In the genomic region with DNA sequence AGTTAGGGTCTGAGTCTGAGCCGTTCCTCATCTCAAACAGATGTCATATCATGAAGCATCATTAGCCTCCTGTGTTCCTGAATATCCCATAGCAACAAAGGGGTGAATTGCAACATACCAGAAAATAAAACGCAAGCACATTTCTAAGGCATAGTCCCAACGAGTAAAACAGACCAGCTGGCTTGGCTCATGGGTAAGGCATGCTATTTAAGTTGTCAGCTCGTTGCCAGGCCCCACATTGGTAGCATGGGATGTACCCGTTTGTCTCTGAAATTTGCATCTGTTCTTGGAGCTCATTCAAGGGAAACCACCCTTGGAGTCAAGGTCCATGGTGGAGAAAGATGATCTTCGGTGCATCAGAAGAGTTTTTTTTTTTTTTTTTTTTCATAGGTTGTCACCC, we compare ENCODE assay signal across 15 mouse cellular contexts. TPM values are rescaled to one million over a fixed set of nuclear protein-coding genes. Genes with fewer than 3 reads are reported as not detected.
DNase-seq lines count a peak whose midpoint lies in the region; ATAC-seq and TF ChIP-seq lines count a peak whose summit lies in the region.
"Had no signal": no experiment of that assay in that cellular context is flagged by ENCODE, and none has a peak within 500 bp of the region (broad histone marks: within the 10 kb centered on the region; RNA-seq: fewer than 3 reads in every experiment).

No protein-coding gene starts in this region.

- no peak for TF ChIP-seq CTCF in kidney, postnatal 0 days (IDR thresholded peaks at IDR 0.05; ENCODE audit: low read depth)

- no peaks in the 10 kb centered on the region for H3K36me3 ChIP-seq in kidney, postnatal 0 days (ENCODE audit: insufficient read depth, low read length)
- no peaks in the 10 kb centered on the region for H3K36me3 ChIP-seq in lung, embryonic 16.5 days (ENCODE audit: control insufficient read depth, insufficient read depth, low read length)
- H3K36me3 ChIP-seq: heart, embryonic 10.5 days; intestine, embryonic 15.5 days; liver, embryonic 13.5 days; stomach, embryonic 15.5 days had no signal

- no peaks in the 10 kb centered on the region for H3K4me1 ChIP-seq in kidney, postnatal 0 days (replicated peaks; ENCODE audit: insufficient read depth, low read length)
- H3K4me1 ChIP-seq in lung, embryonic 16.5 days (replicated peaks; ENCODE audit: control insufficient read depth, insufficient read depth, low read length): no peaks in the 10 kb centered on the region
- H3K4me1 ChIP-seq: heart, embryonic 10.5 days; intestine, embryonic 15.5 days; liver, embryonic 13.5 days; megakaryocyte, embryonic 14.5 days; stomach, embryonic 15.5 days had no signal

- 41% methylated on average over 6 of the region's 6 CpGs for WGBS in kidney, postnatal 0 days
- 49% methylated on average over 6 of the region's 6 CpGs for WGBS in lung, embryonic 16.5 days

- H3K27ac ChIP-seq in kidney, postnatal 0 days: no peak overlapping the region
- no peak overlapping the region for H3K27ac ChIP-seq in lung, embryonic 16.5 days (ENCODE audit: low read length)
- H3K27ac ChIP-seq: heart, embryonic 10.5 days; intestine, embryonic 15.5 days; liver, embryonic 13.5 days; stomach, embryonic 15.5 days had no signal

- no peak overlapping the region for H3K9ac ChIP-seq in kidney, postnatal 0 days (ENCODE audit: low read depth, low read length)
- no peak overlapping the region for H3K9ac ChIP-seq in lung, embryonic 16.5 days (ENCODE audit: low read length)
- H3K9ac ChIP-seq: intestine, embryonic 15.5 days; liver, embryonic 13.5 days; stomach, embryonic 15.5 days had no signal

- DNase-seq in cerebellum, postnatal 10 days: peak; percentile 27 to 49
- DNase-seq in cerebellum, adult 11 months: no peak
- peak; percentile 56 for DNase-seq in kidney, postnatal 0 days (ENCODE audit: low spot score)
- DNase-seq in kidney, postnatal 4 days: no peak
- DNase-seq in brain, adult 2 months (ENCODE audit: low read depth, low spot score): peak; percentile 81
- DNase-seq in right cerebral cortex, postnatal 4 days: no peak
- no peak for DNase-seq in gastrocnemius, adult 8-10 months (ENCODE audit: low spot score in 2 of 2)
- DNase-seq: adrenal gland, postnatal 10 days; cerebellum, postnatal 36 days; liver, embryonic 13.5 days had no signal

- H3K4me3 ChIP-seq in kidney, postnatal 0 days (replicated peaks; ENCODE audit: low read depth, low read length): no peak overlapping the region
- H3K4me3 ChIP-seq in lung, embryonic 16.5 days (ENCODE audit: low read length): no peak overlapping the region
- H3K4me3 ChIP-seq: heart, embryonic 10.5 days; intestine, embryonic 15.5 days; liver, embryonic 13.5 days; megakaryocyte, embryonic 14.5 days; stomach, embryonic 15.5 days had no signal

- H3K4me2 ChIP-seq in kidney, postnatal 0 days (ENCODE audit: low read length): no peak overlapping the region
- H3K4me2 ChIP-seq in lung, embryonic 16.5 days (ENCODE audit: low read depth, low read length): no peak overlapping the region
- H3K4me2 ChIP-seq: intestine, embryonic 15.5 days; liver, embryonic 13.5 days; stomach, embryonic 15.5 days had no signal

- H3K27me3 ChIP-seq in kidney, postnatal 0 days (ENCODE audit: insufficient read depth, low read length): no peaks in the 10 kb centered on the region
- H3K27me3 ChIP-seq in lung, embryonic 16.5 days (ENCODE audit: control insufficient read depth, insufficient read depth, low read depth, low read length): no peaks in the 10 kb centered on the region
- H3K27me3 ChIP-seq: intestine, embryonic 15.5 days; liver, embryonic 13.5 days; megakaryocyte, embryonic 14.5 days; stomach, embryonic 15.5 days had no signal

- H3K9me3 ChIP-seq in kidney, postnatal 0 days (replicated peaks; ENCODE audit: low read length): no peaks in the 10 kb centered on the region
- H3K9me3 ChIP-seq in lung, embryonic 16.5 days (ENCODE audit: control insufficient read depth, low read length): no peaks in the 10 kb centered on the region
- H3K9me3 ChIP-seq: heart, embryonic 10.5 days; intestine, embryonic 15.5 days; stomach, embryonic 15.5 days had no signal

- no peak; the same call in 1 of the 2 replicates for ATAC-seq in kidney, postnatal 0 days (replicated peaks; ENCODE audit: low FRiP score, low read depth)
- peak; percentile 93 for ATAC-seq in lung, embryonic 16.5 days (ENCODE audit: low read depth)
- ATAC-seq: intestine, embryonic 15.5 days had no signal

RNA-seq across cellular contexts. Expression of gene Olfm4, which starts 42.2 kb away (rescaled TPM):
- 2.7 and 2.8 TPM in 2 replicates for polyA plus RNA-seq in kidney, postnatal 0 days (2015; fragmentation: Nextera tagmentation; extraction: Ambion mirVana)
- polyA plus RNA-seq in lung, embryonic 16.5 days (2015; fragmentation: Nextera tagmentation; extraction: Ambion mirVana): 1.4 and 2.5 TPM in 2 replicates
- total RNA-seq in gastrocnemius, adult 8-10 months (2022): not detected

Comparison
In these comparisons a context has a peak if more than half of its experiments do, and no peak if none do; other contexts are left out.
1. DNase-seq: peak in cerebellum, postnatal 10 days (2 of 2), kidney, postnatal 0 days (single experiment) and brain, adult 2 months (single experiment); none in cerebellum, adult 11 months (single experiment), kidney, postnatal 4 days (0 of 2), right cerebral cortex, postnatal 4 days (single experiment) and gastrocnemius, adult 8-10 months (0 of 2).